Comparison of ENCODE assay signal across 13 mouse cellular contexts in genomic region chr19:42904240-42904639, GRCm38 (mm10).
DNase-seq lines count a peak whose midpoint lies in the region; ATAC-seq and TF ChIP-seq lines count a peak whose summit lies in the region.
"Had no signal": no experiment of that assay in that cellular context is flagged by ENCODE, and none has a peak within 500 bp of the region (broad histone marks: within the 10 kb centered on the region; RNA-seq: fewer than 3 reads in every experiment).

No protein-coding gene starts in this region.

- peak; percentile 33 for DNase-seq in mesoderm, embryonic 11.5 days (ENCODE audit: low read depth, low spot score)
- DNase-seq in right cerebral cortex, postnatal 36 days (ENCODE audit: low spot score in 2 of 2) = no peak
- DNase-seq in gastrocnemius, adult 2 months = no peak
- no peak for DNase-seq in thymus, postnatal 10 days (ENCODE audit: low spot score in 2 of 2)
- DNase-seq: gastrocnemius, postnatal 25 days; kidney, adult 8-10 months; thymus, postnatal 25 days had no signal

- no peak overlapping the region for H3K4me3 ChIP-seq in kidney, embryonic 14.5 days (ENCODE audit: low read length)
- H3K4me3 ChIP-seq in kidney, embryonic 16.5 days (ENCODE audit: low read length) = no peak overlapping the region
- H3K4me3 ChIP-seq in forebrain, embryonic 16.5 days (replicated peaks; ENCODE audit: low read length) = no peak overlapping the region
- no peak overlapping the region for H3K4me3 ChIP-seq in neural tube, embryonic 15.5 days (replicated peaks)
- no peak overlapping the region for H3K4me3 ChIP-seq in gastrocnemius, adult 2 months
- H3K4me3 ChIP-seq: erythroblast, embryonic 14.5 days; heart, embryonic 15.5 days had no signal

- H3K9me3 ChIP-seq in kidney, embryonic 14.5 days (ENCODE audit: control insufficient read depth, low read length) = no peaks in the 10 kb centered on the region
- no peaks in the 10 kb centered on the region for H3K9me3 ChIP-seq in kidney, embryonic 16.5 days (ENCODE audit: low read length)
- H3K9me3 ChIP-seq in forebrain, embryonic 16.5 days (ENCODE audit: control insufficient read depth, low read length) = no peaks in the 10 kb centered on the region
- H3K9me3 ChIP-seq in neural tube, embryonic 15.5 days (replicated peaks) = no peaks in the 10 kb centered on the region
- H3K9me3 ChIP-seq: heart, embryonic 15.5 days had no signal

- WGBS in kidney, embryonic 14.5 days = 82% methylated on average over 4 of the region's 4 CpGs
- 76% methylated on average over 4 of the region's 4 CpGs for WGBS in kidney, embryonic 16.5 days
- WGBS in forebrain, embryonic 16.5 days = 30% methylated on average over 4 of the region's 4 CpGs
- 24% methylated on average over 4 of the region's 4 CpGs for WGBS in neural tube, embryonic 15.5 days

- H3K27ac ChIP-seq in kidney, embryonic 14.5 days (ENCODE audit: low read depth, low read length) = no peak overlapping the region
- no peak overlapping the region for H3K27ac ChIP-seq in kidney, embryonic 16.5 days (ENCODE audit: low read length)
- no peak overlapping the region for H3K27ac ChIP-seq in forebrain, embryonic 16.5 days (ENCODE audit: low read length)
- H3K27ac ChIP-seq in neural tube, embryonic 15.5 days (replicated peaks) = 0 out of 2 replicates have a peak overlapping the region, but pooled peaks have one; percentile 33
- no peak overlapping the region for H3K27ac ChIP-seq in gastrocnemius, adult 2 months
- H3K27ac ChIP-seq: heart, embryonic 15.5 days had no signal

- H3K27me3 ChIP-seq in kidney, embryonic 14.5 days (ENCODE audit: control insufficient read depth, insufficient read depth, low read length) = no peaks in the 10 kb centered on the region
- H3K27me3 ChIP-seq in kidney, embryonic 16.5 days (ENCODE audit: insufficient read depth, low read length) = no peaks in the 10 kb centered on the region
- H3K27me3 ChIP-seq in forebrain, embryonic 16.5 days (replicated peaks; ENCODE audit: control insufficient read depth, insufficient read depth, low read length) = no peaks in the 10 kb centered on the region
- H3K27me3 ChIP-seq in neural tube, embryonic 15.5 days (replicated peaks) = no peaks in the 10 kb centered on the region
- H3K27me3 ChIP-seq: heart, embryonic 15.5 days had no signal

- H3K9ac ChIP-seq in kidney, embryonic 14.5 days (ENCODE audit: low read depth, low read length) = no peak overlapping the region
- no peak overlapping the region for H3K9ac ChIP-seq in kidney, embryonic 16.5 days (replicated peaks; ENCODE audit: low read length)
- H3K9ac ChIP-seq in forebrain, embryonic 16.5 days (replicated peaks; ENCODE audit: low read depth, low read length) = no peak overlapping the region
- no peak overlapping the region for H3K9ac ChIP-seq in neural tube, embryonic 15.5 days (replicated peaks)
- H3K9ac ChIP-seq: heart, embryonic 15.5 days had no signal

- H3K36me3 ChIP-seq in kidney, embryonic 14.5 days (ENCODE audit: control insufficient read depth, insufficient read depth, low read length) = no peaks in the 10 kb centered on the region
- no peaks in the 10 kb centered on the region for H3K36me3 ChIP-seq in kidney, embryonic 16.5 days (ENCODE audit: insufficient read depth, low read length)
- H3K36me3 ChIP-seq in forebrain, embryonic 16.5 days (ENCODE audit: control insufficient read depth, insufficient read depth) = no peaks in the 10 kb centered on the region
- no peaks in the 10 kb centered on the region for H3K36me3 ChIP-seq in neural tube, embryonic 15.5 days
- H3K36me3 ChIP-seq: heart, embryonic 15.5 days had no signal

- H3K4me2 ChIP-seq in kidney, embryonic 14.5 days (replicated peaks; ENCODE audit: low read depth, low read length) = no peak overlapping the region
- H3K4me2 ChIP-seq in kidney, embryonic 16.5 days (replicated peaks; ENCODE audit: low read depth, low read length) = no peak overlapping the region
- no peak overlapping the region for H3K4me2 ChIP-seq in forebrain, embryonic 16.5 days (ENCODE audit: low read length)
- H3K4me2 ChIP-seq in neural tube, embryonic 15.5 days = no peak overlapping the region
- H3K4me2 ChIP-seq: heart, embryonic 15.5 days had no signal

- peak; percentile 64; the same call in 1 of the 2 replicates for ATAC-seq in kidney, embryonic 14.5 days (ENCODE audit: low FRiP score, low TSS enrichment)
- no peak for ATAC-seq in kidney, embryonic 16.5 days (ENCODE audit: low FRiP score, low TSS enrichment)
- ATAC-seq in forebrain, embryonic 16.5 days = peak; percentile 54
- peak; percentile 38; the same call in 1 of the 2 replicates for ATAC-seq in neural tube, embryonic 15.5 days (ENCODE audit: low FRiP score)

- no peaks in the 10 kb centered on the region for H3K4me1 ChIP-seq in kidney, embryonic 14.5 days (ENCODE audit: control insufficient read depth, insufficient read depth, low read length)
- peaks cover 3% of the 10 kb centered on the region; the same call in 1 of the 2 replicates for H3K4me1 ChIP-seq in kidney, embryonic 16.5 days (ENCODE audit: insufficient read depth, low read length)
- peaks cover 19% of the 10 kb centered on the region for H3K4me1 ChIP-seq in forebrain, embryonic 16.5 days (replicated peaks; ENCODE audit: control insufficient read depth, insufficient read depth, low read length)
- peaks cover 12% of the 10 kb centered on the region for H3K4me1 ChIP-seq in neural tube, embryonic 15.5 days

- TF ChIP-seq CTCF in gastrocnemius, adult 2 months (IDR thresholded peaks at IDR 0.05) = no peak

- intact Hi-C loops in gastrocnemius, adult 2 months (cut with DNase I) = no loop called here
